Mouse (Mus musculus) ES-E14 (cell line): ENCODE measurements around the gene Eif4g3.

Source experiments
- MAFK ChIP-seq: IDR thresholded peaks from 2 replicates; pipeline ENCODE4 v1.6.1; 2014; ENCODE audit warnings: mild to moderate bottlenecking, low read depth, low read length, inconsistent platforms; ENCODE audit not compliant: insufficient read depth
- ZNF384 ChIP-seq: IDR thresholded peaks from 2 replicates; pipeline ENCODE4 v1.6.1; 2012; ENCODE audit warnings: low read depth, low read length, inconsistent platforms

- no peak for TF ChIP-seq ZNF384
- no peak for TF ChIP-seq MAFK
These were observed 72.9 kb downstream of the Eif4g3 start for GRCm38 (mm10) chr4:138065593-138066169.
